In the genomic region with DNA sequence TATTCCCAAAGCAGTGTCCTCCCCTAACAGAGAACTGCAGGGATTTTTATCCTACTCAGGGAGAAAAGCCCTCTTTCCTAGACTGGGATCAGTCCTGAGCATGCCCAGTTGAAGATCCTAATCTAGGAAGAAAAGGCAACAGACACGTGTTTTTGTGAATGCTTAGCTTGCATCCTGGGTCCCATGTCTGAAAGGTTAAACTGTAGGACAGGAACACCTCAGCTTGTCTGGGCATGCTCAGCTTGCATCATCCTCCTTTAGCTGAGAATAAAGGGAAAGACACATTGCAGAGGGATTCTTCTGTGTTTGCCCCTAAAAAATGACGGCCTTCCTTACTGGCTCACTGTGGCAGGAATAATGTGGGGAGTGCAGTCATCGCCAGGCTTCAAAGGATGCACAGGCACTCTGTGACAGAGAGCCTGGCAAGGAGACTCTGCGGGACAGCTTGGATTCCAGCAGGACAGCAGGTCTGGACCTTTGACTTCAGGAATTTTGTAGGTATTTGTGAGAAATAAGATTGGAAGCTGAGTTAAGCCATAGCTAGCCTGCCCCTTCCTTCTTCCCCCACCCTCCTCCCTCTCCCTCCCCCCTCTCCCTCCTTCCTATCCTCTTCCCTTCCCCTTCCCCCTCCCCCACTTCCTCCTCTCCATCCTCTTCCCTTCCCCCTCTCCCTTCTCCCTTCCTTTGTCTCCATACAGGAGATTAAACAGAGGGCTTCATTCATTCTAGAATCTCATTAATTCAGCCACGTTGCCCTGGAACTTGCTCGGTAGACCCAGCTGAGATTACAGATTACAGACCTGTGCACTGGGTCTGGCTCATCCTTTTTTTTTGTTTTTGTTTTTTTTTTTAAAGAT, we compare ENCODE assay signal across 9 mouse cellular contexts. TPM values are rescaled to one million over a fixed set of nuclear protein-coding genes. Genes with fewer than 3 reads are reported as not detected.
DNase-seq lines count a peak whose midpoint lies in the region; ATAC-seq lines count a peak whose summit lies in the region.
"Had no signal": no experiment of that assay in that cellular context is flagged by ENCODE, and none has a peak within 500 bp of the region (broad histone marks: within the 10 kb centered on the region; RNA-seq: fewer than 3 reads in every experiment).

No protein-coding gene starts in this region.

- H3K9ac ChIP-seq in kidney, embryonic 14.5 days (ENCODE audit: low read depth, low read length) = 0 out of 2 replicates have a peak overlapping the region, but pooled peaks have one; percentile 23
- H3K9ac ChIP-seq in hindbrain, embryonic 16.5 days (ENCODE audit: low read depth, low read length) = peak overlapping the region; percentile 28

- intact Hi-C loops in heart, postnatal 25 days (cut with DNase I) = no loop called here

- WGBS in kidney, embryonic 14.5 days = 14% methylated on average over 6 of the region's 6 CpGs
- WGBS in hindbrain, embryonic 16.5 days = 5% methylated on average over 6 of the region's 6 CpGs

- H3K36me3 ChIP-seq in kidney, embryonic 14.5 days (ENCODE audit: control insufficient read depth, insufficient read depth, low read length) = no peaks in the 10 kb centered on the region
- no peaks in the 10 kb centered on the region for H3K36me3 ChIP-seq in hindbrain, embryonic 16.5 days (ENCODE audit: control insufficient read depth, insufficient read depth, low read length)

- no peak for DNase-seq in kidney, postnatal 14 days
- peak; percentile 72 for DNase-seq in embryo, embryonic 10 days (ENCODE audit: low spot score)
- DNase-seq in retina, postnatal 1 day = peak; percentile 89
- no peak for DNase-seq in urinary bladder, postnatal 10 days (ENCODE audit: low spot score)
- no peak for DNase-seq in layer of hippocampus, postnatal 10 days (ENCODE audit: low spot score in 2 of 2)
- DNase-seq in heart, postnatal 25 days (ENCODE audit: low spot score) = no peak
- DNase-seq: adrenal gland, adult 8-10 months had no signal

- H3K4me3 ChIP-seq in kidney, embryonic 14.5 days (ENCODE audit: low read length) = no peak overlapping the region
- peak overlapping the region; percentile 15; the same call in 1 of the 2 replicates for H3K4me3 ChIP-seq in hindbrain, embryonic 16.5 days (ENCODE audit: low read length)

- H3K9me3 ChIP-seq in kidney, embryonic 14.5 days (ENCODE audit: control insufficient read depth, low read length) = no peaks in the 10 kb centered on the region
- H3K9me3 ChIP-seq in hindbrain, embryonic 16.5 days (ENCODE audit: control insufficient read depth, low read length) = no peaks in the 10 kb centered on the region

- H3K27ac ChIP-seq in kidney, embryonic 14.5 days (ENCODE audit: low read depth, low read length) = peak overlapping the region; percentile 52; the same call in 1 of the 2 replicates
- H3K27ac ChIP-seq in hindbrain, embryonic 16.5 days (ENCODE audit: low read depth, low read length) = peak overlapping the region; percentile 68

- ATAC-seq in kidney, embryonic 14.5 days (ENCODE audit: low FRiP score, low TSS enrichment) = 0 out of 2 replicates have a peak, but pooled peaks have one; percentile 26
- peak; percentile 76 for ATAC-seq in hindbrain, embryonic 16.5 days

- no peaks in the 10 kb centered on the region for H3K27me3 ChIP-seq in kidney, embryonic 14.5 days (ENCODE audit: control insufficient read depth, insufficient read depth, low read length)
- no peaks in the 10 kb centered on the region for H3K27me3 ChIP-seq in hindbrain, embryonic 16.5 days (replicated peaks; ENCODE audit: control insufficient read depth, insufficient read depth, low read length)

- H3K4me2 ChIP-seq in kidney, embryonic 14.5 days (replicated peaks; ENCODE audit: low read depth, low read length) = no peak overlapping the region
- H3K4me2 ChIP-seq in hindbrain, embryonic 16.5 days (ENCODE audit: low read length) = peak overlapping the region; percentile 45

- H3K4me1 ChIP-seq in kidney, embryonic 14.5 days (ENCODE audit: control insufficient read depth, insufficient read depth, low read length) = peaks cover 11% of the 10 kb centered on the region; the same call in 1 of the 2 replicates
- H3K4me1 ChIP-seq in hindbrain, embryonic 16.5 days (ENCODE audit: control insufficient read depth, insufficient read depth, low read depth, low read length) = peaks cover 21% of the 10 kb centered on the region

RNA-seq across cellular contexts. Expression of gene Eef1a1, which starts 14.5 kb away (rescaled TPM):
- 5,322 and 6,193 TPM in 2 replicates for polyA plus RNA-seq in kidney, embryonic 14.5 days (2014; fragmentation: Nextera tagmentation; extraction: Ambion mirVana)
- polyA plus RNA-seq in hindbrain, embryonic 16.5 days (2015; fragmentation: Nextera tagmentation; extraction: Ambion mirVana) = 2,954 and 2,983 TPM in 2 replicates
- 1,000 to 10,000 TPM; 4,076 to 4,543 TPM for total RNA-seq in layer of hippocampus, postnatal 10 days (2021)
- 1,000 to 10,000 TPM; 1,031 to 1,197 TPM for total RNA-seq in heart, postnatal 25 days (2021)

RNA-seq across cellular contexts. Expression of gene Gm17324, which starts 54.9 kb away (rescaled TPM):
- polyA plus RNA-seq in kidney, embryonic 14.5 days (2014; fragmentation: Nextera tagmentation; extraction: Ambion mirVana) = 0.46 and 0.58 TPM in 2 replicates
- 1.8 and 2.3 TPM in 2 replicates for polyA plus RNA-seq in hindbrain, embryonic 16.5 days (2015; fragmentation: Nextera tagmentation; extraction: Ambion mirVana)
- 1 to 10 TPM; 1.4 to 1.5 TPM for total RNA-seq in layer of hippocampus, postnatal 10 days (2021)
- total RNA-seq in heart, postnatal 25 days (2021) = not detected

RNA-seq across cellular contexts. Expression of gene Mto1, which starts 55.4 kb away (rescaled TPM):
- polyA plus RNA-seq in kidney, embryonic 14.5 days (2014; fragmentation: Nextera tagmentation; extraction: Ambion mirVana) = 21.5 and 29.3 TPM in 2 replicates
- 27.9 and 30.0 TPM in 2 replicates for polyA plus RNA-seq in hindbrain, embryonic 16.5 days (2015; fragmentation: Nextera tagmentation; extraction: Ambion mirVana)
- 10 to 100 TPM; 20.4 to 22.9 TPM for total RNA-seq in layer of hippocampus, postnatal 10 days (2021)
- total RNA-seq in heart, postnatal 25 days (2021) = 10 to 100 TPM; 24.5 to 25.5 TPM

Comparison
In these comparisons a context has a peak if more than half of its experiments do, and no peak if none do; other contexts are left out.
1. DNase-seq: peak in embryo, embryonic 10 days (single experiment) and retina, postnatal 1 day (single experiment); none in kidney, postnatal 14 days (single experiment), urinary bladder, postnatal 10 days (single experiment), layer of hippocampus, postnatal 10 days (0 of 2) and heart, postnatal 25 days (single experiment).